Mouse (Mus musculus) heart, postnatal 14 days (tissue): ENCODE data around the gene Ppp3r1. TPM values are rescaled to one million over a fixed set of nuclear protein-coding genes. Genes with fewer than 3 reads are reported as not detected.
"Not testable (repeated sequence)": the region's sequence is repeated elsewhere in the genome, so short reads cannot be mapped to it uniquely, and the experiment has no call there.

Experiments
- DNase-seq, 2 experiments: peaks; one replicate each; pipeline ENCODE4 v3.0.0; 2021 to 2022
- intact Hi-C: fragments of 180-260 bp; cut with DNase I; formaldehyde crosslinking; loops from one replicate; pipeline ENCODE4 v1.15.1; 2025
- total RNA-seq, 2 experiments: library from RNA; stranded (reverse); gene quantifications; 2 replicates each; pipeline ENCODE4 v1.2.3; 2021

Ppp3r1 gene
- total RNA-seq, 2 experiments from 2014 or later: 66.5 to 69.7 TPM

- no peak for DNase-seq
- intact Hi-C loops: no loop called here
Measured at GRCm38 (mm10) chr11:17192151-17192844, 33.2 kb downstream of the Ppp3r1 start.

GRCm38 (mm10) chr11:17199170-17199569 is 40.1 kb downstream of the Ppp3r1 start:
- intact Hi-C loops: no loop called here

GRCm38 (mm10) chr11:17199840-17200501 is 40.9 kb downstream of the Ppp3r1 start:
- DNase-seq: no peak
- intact Hi-C loops: loop anchor here (10.0 kb wide), 1 partner anchor 115 kb away; no protein-coding TSS in a partner anchor

More at GRCm38 (mm10) chr11:17199170-17199569, 40.1 kb downstream of the Ppp3r1 start:
- DNase-seq: no peak

- intact Hi-C loops: loop anchor here (10.0 kb wide), 1 partner anchor 116 kb away; no protein-coding TSS in a partner anchor
- DNase-seq: no peak
Measured at GRCm38 (mm10) chr11:17200936-17201335, 41.9 kb downstream of the Ppp3r1 start.

- intact Hi-C loops: loop anchor here (10.0 kb wide), 1 partner anchor 118 kb away; no protein-coding TSS in a partner anchor
- no peak for DNase-seq
Measured at GRCm38 (mm10) chr11:17202481-17202880, 43.4 kb downstream of the Ppp3r1 start.

GRCm38 (mm10) chr11:17211258-17212140 is 52.4 kb downstream of the Ppp3r1 start, which contains the start of gene Pno1:
Gene Pno1 (minus strand): TSS chr11:17211568.
- intact Hi-C loops: loop anchor here (2.0 kb wide), 1 partner anchor 51 kb away; no protein-coding TSS in a partner anchor
- DNase-seq: peak; percentile 95

- DNase-seq: no peak
- intact Hi-C loops: loop anchor here (2.0 kb wide), 1 partner anchor 51 kb away; no protein-coding TSS in a partner anchor
Measured at GRCm38 (mm10) chr11:17212141-17212495, 53.1 kb downstream of the Ppp3r1 start.

GRCm38 (mm10) chr11:17212903-17213509 is 53.9 kb downstream of the Ppp3r1 start:
- intact Hi-C loops: loop anchor here (2.0 kb wide), 1 partner anchor 52 kb away; no protein-coding TSS in a partner anchor
- no peak for DNase-seq

- DNase-seq: no peak
- intact Hi-C loops: no loop called here
Measured at GRCm38 (mm10) chr11:17215475-17215874, 56.4 kb downstream of the Ppp3r1 start.

- intact Hi-C loops: no loop called here
- no peak for DNase-seq
Measured at GRCm38 (mm10) chr11:17221126-17221525, 62.1 kb downstream of the Ppp3r1 start.

GRCm38 (mm10) chr11:17232792-17233191 is 73.7 kb downstream of the Ppp3r1 start:
- intact Hi-C loops: no loop called here
- peak in 1 of 2 experiments; percentile 7 for DNase-seq

GRCm38 (mm10) chr11:17236449-17237037 is 77.5 kb downstream of the Ppp3r1 start:
- no peak for DNase-seq
- intact Hi-C loops: no loop called here

GRCm38 (mm10) chr11:17238598-17238997 is 79.5 kb downstream of the Ppp3r1 start:
- intact Hi-C loops, DNase-seq: not testable (repeated sequence)

GRCm38 (mm10) chr11:17248715-17249114 is 89.7 kb downstream of the Ppp3r1 start:
- intact Hi-C loops: no loop called here
- DNase-seq: no peak

Other genes with a start within 250 kb of the Ppp3r1 start
- gene Fbxo48, start 207.9 kb upstream of the Ppp3r1 start, total RNA-seq: under 1 TPM; 0.50 to 0.61 TPM
- gene Cnrip1, start 107.7 kb upstream of the Ppp3r1 start, total RNA-seq: 1 to 10 TPM; 6.8 to 7.8 TPM
- 1 to 10 TPM; 3.0 to 4.1 TPM for gene Plek, start 106.9 kb upstream of the Ppp3r1 start, total RNA-seq
- 1 to 10 TPM; 7.6 to 10.0 TPM for gene Wdr92, start 22.8 kb downstream of the Ppp3r1 start, total RNA-seq
- 10 to 100 TPM; 24.2 to 28.3 TPM for gene Pno1, start 52.3 kb downstream of the Ppp3r1 start, total RNA-seq
- 10 to 100 TPM; 34.6 to 34.7 TPM for gene C1d, start 98.3 kb downstream of the Ppp3r1 start, total RNA-seq